Mouse (Mus musculus): ENCODE results near the gene Osbpl8. TPM values are rescaled to one million over a fixed set of nuclear protein-coding genes. Genes with fewer than 3 reads are reported as not detected.

The Osbpl8 gene
- polyA plus RNA-seq, 1 experiment from 2014 or later: 20.5 TPM

DNA sequence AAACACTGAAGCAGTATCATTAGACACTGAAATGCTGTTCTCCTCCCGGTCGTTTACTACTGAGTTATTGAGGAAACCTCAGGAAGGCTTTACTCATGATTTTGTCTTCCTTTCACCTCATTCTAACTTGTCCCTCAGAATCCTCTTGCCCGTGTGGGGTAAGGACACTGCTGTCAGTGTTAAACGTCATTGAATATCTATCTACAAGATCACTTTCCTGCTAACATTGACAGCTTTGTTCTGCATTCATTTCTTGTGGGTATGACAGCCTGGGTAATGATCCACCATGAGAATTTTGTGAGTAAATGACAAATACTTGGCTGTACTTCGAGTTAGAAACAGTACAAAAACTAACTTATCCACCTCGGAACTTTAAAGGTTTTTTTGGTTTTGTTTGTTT, 133.1 kb downstream of the Osbpl8 start:
- Histone ChIP-seq H3K9ac (ENCODE audit: low read depth, low read length) (no peak overlapping the region), H3K27ac (ENCODE audit: low read depth, low read length) (no peak overlapping the region)
- 46% methylated on average over 6 of the region's 6 CpGs for WGBS (ENCODE audit: insufficient replicate concordance)

DNA sequence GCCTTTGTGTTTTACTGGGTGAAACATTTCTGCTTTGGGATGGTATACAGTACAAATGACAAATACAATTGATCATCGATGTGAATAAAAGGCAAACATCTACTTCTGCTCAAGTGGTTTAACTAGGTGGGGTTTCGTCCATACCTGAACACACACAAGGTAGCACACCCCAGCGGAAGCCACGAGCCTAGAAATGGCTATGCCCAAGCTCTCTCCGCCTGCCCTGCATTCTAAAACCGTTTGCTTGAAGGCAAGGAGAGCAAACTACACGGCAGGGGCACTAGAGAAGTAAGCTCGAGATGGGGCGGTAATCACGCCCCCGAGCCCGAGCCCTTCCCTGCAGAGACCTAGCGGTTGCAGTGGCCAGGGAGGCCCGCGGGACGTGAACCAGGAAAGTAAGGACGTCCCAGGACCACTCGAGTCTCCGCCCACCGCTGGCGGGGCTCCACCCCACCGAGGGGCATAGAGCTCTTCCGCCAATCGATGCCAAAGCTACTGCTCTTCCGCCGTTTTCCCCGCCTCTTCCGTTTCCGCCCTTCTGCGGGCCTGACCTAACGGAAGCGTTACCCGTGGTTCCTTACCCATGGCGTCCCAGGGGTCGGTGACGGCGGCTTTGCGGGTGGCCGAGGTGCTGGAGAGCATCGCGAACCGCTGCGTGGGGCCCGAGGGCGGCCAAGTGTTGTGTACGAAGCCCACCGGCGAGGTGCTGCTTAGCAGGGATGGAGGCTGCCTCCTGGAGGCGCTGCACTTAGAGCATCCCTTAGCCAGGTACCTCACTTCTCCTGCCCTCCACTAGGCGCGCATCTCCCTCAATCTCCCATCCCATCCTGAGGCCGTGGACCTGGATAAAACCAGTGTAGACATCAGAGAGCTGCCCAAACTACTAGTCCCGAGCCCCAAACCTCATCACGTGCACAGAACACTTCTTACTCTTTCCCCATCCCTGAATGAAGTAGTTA, 133.9 kb downstream of the Osbpl8 start, which contains the start of gene Bbs10:
Gene Bbs10 (plus strand): TSS at position 540 of the 959 bp plus-strand sequence.
- peak within 1 kb of the TSS; percentile 72 for H3K4me2 ChIP-seq
- no peaks in the 10 kb centered on the region for H3K27me3 ChIP-seq (ENCODE audit: control insufficient read depth, insufficient read depth, low read length)
- peak within 1 kb of the TSS; percentile 60 for H3K27ac ChIP-seq (ENCODE audit: low read depth, low read length)
- H3K4me3 ChIP-seq (ENCODE audit: low read depth, low read length): peak within 1 kb of the TSS; percentile 82
- no peaks in the 10 kb centered on the region for H3K36me3 ChIP-seq (ENCODE audit: control insufficient read depth, insufficient read depth, low read length)
- 1% methylated on average over 54 of the region's 54 CpGs for WGBS (ENCODE audit: insufficient replicate concordance)
- H3K9ac ChIP-seq (ENCODE audit: low read depth, low read length): peak within 1 kb of the TSS; percentile 72
- H3K4me1 ChIP-seq (ENCODE audit: control insufficient read depth, insufficient read depth, low read length): peaks cover 4% of the 10 kb centered on the region; the same call in 1 of the 2 replicates
- ATAC-seq (replicated peaks; ENCODE audit: insufficient number of reproducible peaks, low FRiP score, low TSS enrichment): peak; percentile 98
- no peaks in the 10 kb centered on the region for H3K9me3 ChIP-seq (replicated peaks; ENCODE audit: control insufficient read depth, low read length)

More for the DNA sequence above, 133.1 kb downstream of the Osbpl8 start:
- Histone ChIP-seq H3K4me2 (peak overlapping the region; percentile 72), H3K4me3 (ENCODE audit: low read depth, low read length) (peak overlapping the region; percentile 82; the same call in 1 of the 2 replicates), H3K27me3 (ENCODE audit: control insufficient read depth, insufficient read depth, low read length) (no peaks in the 10 kb centered on the region), H3K36me3 (ENCODE audit: control insufficient read depth, insufficient read depth, low read length) (no peaks in the 10 kb centered on the region), H3K9me3 (replicated peaks; ENCODE audit: control insufficient read depth, low read length) (no peaks in the 10 kb centered on the region), H3K4me1 (ENCODE audit: control insufficient read depth, insufficient read depth, low read length) (peaks cover 4% of the 10 kb centered on the region; the same call in 1 of the 2 replicates)
- ATAC-seq (replicated peaks; ENCODE audit: insufficient number of reproducible peaks, low FRiP score, low TSS enrichment): no peak

- Histone ChIP-seq H3K27me3 (ENCODE audit: control insufficient read depth, insufficient read depth, low read length) (no peaks in the 10 kb centered on the region), H3K27ac (ENCODE audit: low read depth, low read length) (no peak overlapping the region), H3K36me3 (ENCODE audit: control insufficient read depth, insufficient read depth, low read length) (no peaks in the 10 kb centered on the region), H3K9me3 (replicated peaks; ENCODE audit: control insufficient read depth, low read length) (no peaks in the 10 kb centered on the region), H3K4me2 (peak overlapping the region; percentile 72; the same call in 1 of the 2 replicates), H3K4me3 (ENCODE audit: low read depth, low read length) (no peak overlapping the region), H3K4me1 (ENCODE audit: control insufficient read depth, insufficient read depth, low read length) (peaks cover 4% of the 10 kb centered on the region; the same call in 1 of the 2 replicates), H3K9ac (ENCODE audit: low read depth, low read length) (no peak overlapping the region)
- ATAC-seq (replicated peaks; ENCODE audit: insufficient number of reproducible peaks, low FRiP score, low TSS enrichment): no peak
- WGBS (ENCODE audit: insufficient replicate concordance): 82% methylated on average over 6 of the region's 6 CpGs
Measured at GRCm38 (mm10) chr10:111299591-111299990, 135.0 kb downstream of the Osbpl8 start.

DNA sequence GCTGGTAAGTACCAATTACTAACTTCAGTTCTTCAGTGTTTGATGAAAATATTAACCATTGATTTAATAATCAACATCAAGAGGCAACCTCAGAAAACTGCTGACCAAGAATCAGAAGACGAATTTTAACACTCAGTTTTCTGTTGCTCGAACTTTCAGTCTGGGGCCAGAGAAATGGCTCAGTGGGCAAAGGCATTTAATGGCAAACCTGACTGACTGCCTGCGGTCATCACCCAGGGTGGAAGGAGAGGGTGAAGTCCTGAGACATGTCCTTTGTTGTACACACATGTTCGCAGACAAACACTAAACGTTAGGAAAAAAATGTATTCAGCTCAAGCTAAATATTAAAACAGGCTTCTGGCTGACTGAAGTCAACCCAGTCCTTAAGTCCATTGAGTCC, 136.5 kb downstream of the Osbpl8 start:
- Histone ChIP-seq H3K4me2 (no peak overlapping the region), H3K27me3 (ENCODE audit: control insufficient read depth, insufficient read depth, low read length) (no peaks in the 10 kb centered on the region), H3K4me1 (ENCODE audit: control insufficient read depth, insufficient read depth, low read length) (peaks cover 4% of the 10 kb centered on the region; the same call in 1 of the 2 replicates), H3K4me3 (ENCODE audit: low read depth, low read length) (no peak overlapping the region), H3K9me3 (replicated peaks; ENCODE audit: control insufficient read depth, low read length) (no peaks in the 10 kb centered on the region), H3K9ac (ENCODE audit: low read depth, low read length) (no peak overlapping the region), H3K27ac (ENCODE audit: low read depth, low read length) (no peak overlapping the region), H3K36me3 (ENCODE audit: control insufficient read depth, insufficient read depth, low read length) (no peaks in the 10 kb centered on the region)
- ATAC-seq (replicated peaks; ENCODE audit: insufficient number of reproducible peaks, low FRiP score, low TSS enrichment): no peak
- WGBS (ENCODE audit: insufficient replicate concordance): 88% methylated on average over 5 of the region's 5 CpGs

- WGBS (ENCODE audit: insufficient replicate concordance): 80% methylated on average over 6 of the region's 6 CpGs
- no peaks in the 10 kb centered on the region for H3K36me3 ChIP-seq (ENCODE audit: control insufficient read depth, insufficient read depth, low read length)
- H3K27me3 ChIP-seq (ENCODE audit: control insufficient read depth, insufficient read depth, low read length): no peaks in the 10 kb centered on the region
- peaks cover 4% of the 10 kb centered on the region; the same call in 1 of the 2 replicates for H3K4me1 ChIP-seq (ENCODE audit: control insufficient read depth, insufficient read depth, low read length)
- no peak overlapping the region for H3K4me3 ChIP-seq (ENCODE audit: low read depth, low read length)
- no peak overlapping the region for H3K27ac ChIP-seq (ENCODE audit: low read depth, low read length)
- H3K9me3 ChIP-seq (replicated peaks; ENCODE audit: control insufficient read depth, low read length): no peaks in the 10 kb centered on the region
- H3K9ac ChIP-seq (ENCODE audit: low read depth, low read length): no peak overlapping the region
- no peak for ATAC-seq (replicated peaks; ENCODE audit: insufficient number of reproducible peaks, low FRiP score, low TSS enrichment)
- H3K4me2 ChIP-seq: no peak overlapping the region
Measured at GRCm38 (mm10) chr10:111302486-111302885, 137.9 kb downstream of the Osbpl8 start.

- H3K9me3 ChIP-seq (replicated peaks; ENCODE audit: control insufficient read depth, low read length): no peaks in the 10 kb centered on the region
- 0 out of 2 replicates have a peak, but pooled peaks cover 4% of the 10 kb centered on the region for H3K4me1 ChIP-seq (ENCODE audit: control insufficient read depth, insufficient read depth, low read length)
- H3K27me3 ChIP-seq (ENCODE audit: control insufficient read depth, insufficient read depth, low read length): no peaks in the 10 kb centered on the region
- H3K4me2 ChIP-seq: no peak overlapping the region
- no peak overlapping the region for H3K27ac ChIP-seq (ENCODE audit: low read depth, low read length)
- 84% methylated on average over 13 of the region's 13 CpGs for WGBS (ENCODE audit: insufficient replicate concordance)
- ATAC-seq (replicated peaks; ENCODE audit: insufficient number of reproducible peaks, low FRiP score, low TSS enrichment): no peak
- no peak overlapping the region for H3K9ac ChIP-seq (ENCODE audit: low read depth, low read length)
- H3K4me3 ChIP-seq (ENCODE audit: low read depth, low read length): no peak overlapping the region
- no peaks in the 10 kb centered on the region for H3K36me3 ChIP-seq (ENCODE audit: control insufficient read depth, insufficient read depth, low read length)
Measured at GRCm38 (mm10) chr10:111308850-111309501, 144.4 kb downstream of the Osbpl8 start.

DNA sequence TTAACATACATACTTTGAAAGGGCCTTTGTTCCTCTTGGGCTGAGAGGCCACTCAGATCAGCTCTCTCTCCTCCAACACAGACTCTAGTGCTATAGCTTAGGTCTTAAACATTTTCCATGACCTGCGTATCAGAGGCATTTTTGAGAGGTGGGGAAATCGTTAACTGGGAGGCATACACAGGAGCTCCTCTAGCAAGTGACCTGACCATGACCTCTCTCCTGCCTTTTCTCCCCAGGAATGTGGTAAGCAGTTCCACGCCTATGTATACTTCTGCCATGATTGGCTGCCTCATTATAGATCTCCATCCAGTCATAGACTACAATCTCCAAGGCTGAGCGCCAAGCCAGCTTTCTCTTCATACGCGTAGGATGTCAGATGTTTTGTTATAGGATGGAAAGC, 148.7 kb downstream of the Osbpl8 start:
- WGBS (ENCODE audit: insufficient replicate concordance): 63% methylated on average over 6 of the region's 6 CpGs
- no peaks in the 10 kb centered on the region for H3K27me3 ChIP-seq (ENCODE audit: control insufficient read depth, insufficient read depth, low read length)
- ATAC-seq (replicated peaks; ENCODE audit: insufficient number of reproducible peaks, low FRiP score, low TSS enrichment): no peak

GRCm38 (mm10) chr10:111314636-111315395, 150.3 kb downstream of the Osbpl8 start:
- H3K4me2 ChIP-seq: no peak overlapping the region
- ATAC-seq (replicated peaks; ENCODE audit: insufficient number of reproducible peaks, low FRiP score, low TSS enrichment): no peak
- 0 out of 2 replicates have a peak, but pooled peaks cover 4% of the 10 kb centered on the region for H3K4me1 ChIP-seq (ENCODE audit: control insufficient read depth, insufficient read depth, low read length)
- no peaks in the 10 kb centered on the region for H3K27me3 ChIP-seq (ENCODE audit: control insufficient read depth, insufficient read depth, low read length)
- no peak overlapping the region for H3K4me3 ChIP-seq (ENCODE audit: low read depth, low read length)
- 76% methylated on average over 10 of the region's 10 CpGs for WGBS (ENCODE audit: insufficient replicate concordance)
- H3K9ac ChIP-seq (ENCODE audit: low read depth, low read length): no peak overlapping the region
- H3K9me3 ChIP-seq (replicated peaks; ENCODE audit: control insufficient read depth, low read length): no peaks in the 10 kb centered on the region
- H3K27ac ChIP-seq (ENCODE audit: low read depth, low read length): no peak overlapping the region
- no peaks in the 10 kb centered on the region for H3K36me3 ChIP-seq (ENCODE audit: control insufficient read depth, insufficient read depth, low read length)

More for the DNA sequence above, 148.7 kb downstream of the Osbpl8 start:
- Histone ChIP-seq H3K4me1 (ENCODE audit: control insufficient read depth, insufficient read depth, low read length) (0 out of 2 replicates have a peak, but pooled peaks cover 4% of the 10 kb centered on the region), H3K36me3 (ENCODE audit: control insufficient read depth, insufficient read depth, low read length) (no peaks in the 10 kb centered on the region), H3K9ac (ENCODE audit: low read depth, low read length) (no peak overlapping the region), H3K27ac (ENCODE audit: low read depth, low read length) (no peak overlapping the region), H3K9me3 (replicated peaks; ENCODE audit: control insufficient read depth, low read length) (no peaks in the 10 kb centered on the region), H3K4me3 (ENCODE audit: low read depth, low read length) (no peak overlapping the region), H3K4me2 (no peak overlapping the region)

All from heart, embryonic 11.5 days (tissue).